Mouse (Mus musculus) adrenal gland, adult 8-10 months (tissue): Measurements from ENCODE around the gene Gramd1b. TPM values are rescaled to one million over a fixed set of nuclear protein-coding genes. Genes with fewer than 3 reads are reported as not detected.

Experiments
- DNase-seq: peaks from one replicate; pipeline ENCODE4 v3.0.0; 2022
- total RNA-seq, 4 experiments: library from RNA; stranded (reverse); gene quantifications; 2 replicates each; pipeline ENCODE4 v1.2.4; 2022

Gene Gramd1b
- total RNA-seq, 4 experiments from 2014 or later: 341 to 857 (median 612) TPM

DNA sequence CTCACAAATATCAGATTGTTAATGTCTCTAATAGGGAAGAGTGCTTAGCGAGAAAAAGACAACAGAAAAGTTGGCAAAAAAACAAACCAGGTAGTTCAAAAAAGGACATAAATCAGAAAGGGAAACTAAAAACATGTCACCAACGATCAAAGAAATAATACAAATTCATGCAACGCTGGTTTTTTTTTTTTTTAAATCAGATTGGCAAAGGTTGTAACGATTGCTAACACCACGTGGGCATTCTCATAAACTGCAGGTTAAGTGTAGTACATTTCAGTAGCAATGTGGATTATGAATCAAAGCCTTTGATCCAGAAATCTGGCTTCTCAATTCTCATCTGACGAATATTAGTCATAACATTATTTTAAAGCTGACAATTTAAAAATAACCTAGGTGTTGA, 169.2 kb downstream of the Gramd1b start:
- no peak for DNase-seq

DNA sequence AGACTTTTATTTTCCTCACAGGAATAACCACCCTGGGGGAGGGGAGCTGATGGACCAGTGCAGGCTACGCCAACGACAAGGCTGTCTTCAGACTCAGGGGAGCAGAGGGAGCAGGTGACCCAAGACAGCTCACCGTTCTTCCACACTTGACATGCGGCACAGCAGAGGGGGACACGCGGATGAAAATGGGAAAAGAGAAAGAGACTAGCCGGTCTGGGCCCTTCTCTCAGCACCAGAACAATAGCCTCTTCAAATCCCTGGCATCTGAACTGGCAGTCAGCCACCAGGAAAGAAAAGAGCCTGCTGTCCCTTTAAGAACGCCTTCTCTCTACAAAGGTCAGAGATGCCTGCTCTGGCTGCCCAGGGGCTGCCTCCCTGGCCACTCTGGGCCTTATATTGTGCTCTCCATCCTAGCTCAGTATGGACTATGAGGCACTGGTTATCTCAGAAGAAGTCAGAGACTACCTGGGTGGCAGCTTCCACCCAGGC, 172.7 kb downstream of the Gramd1b start:
- no peak for DNase-seq

DNA sequence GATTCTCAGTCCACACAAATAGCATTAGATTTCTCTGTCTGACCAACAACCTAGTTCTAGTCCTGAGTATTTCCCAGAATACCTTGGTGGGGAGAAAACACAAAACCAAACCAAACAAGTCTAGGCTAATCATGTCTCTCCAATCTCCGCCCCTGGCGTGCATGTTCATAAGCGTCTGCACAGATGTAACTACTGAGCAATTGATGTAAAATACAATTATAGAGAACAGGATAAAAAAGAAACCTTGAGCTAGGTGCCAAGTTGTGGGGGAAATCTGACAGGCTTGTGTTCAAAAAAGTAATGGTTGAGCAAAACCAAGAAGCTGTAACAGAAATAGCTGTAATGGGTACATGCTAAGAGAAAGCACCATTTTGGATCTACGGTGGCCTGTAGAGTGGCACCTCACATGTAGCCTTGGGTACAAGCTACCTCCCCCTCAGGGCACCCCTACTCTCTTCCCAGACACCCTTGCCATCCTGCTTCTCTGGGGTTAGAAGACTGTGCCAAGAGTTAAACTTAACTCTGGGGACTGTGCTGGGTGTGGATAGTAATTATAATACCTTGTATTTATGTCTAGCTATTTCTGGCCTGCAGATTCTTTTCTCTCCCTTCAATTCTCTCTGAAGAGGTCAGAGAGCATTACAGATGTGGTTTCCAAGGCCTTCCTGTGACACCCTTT, 174.3 kb downstream of the Gramd1b start:
- DNase-seq: no peak

DNA sequence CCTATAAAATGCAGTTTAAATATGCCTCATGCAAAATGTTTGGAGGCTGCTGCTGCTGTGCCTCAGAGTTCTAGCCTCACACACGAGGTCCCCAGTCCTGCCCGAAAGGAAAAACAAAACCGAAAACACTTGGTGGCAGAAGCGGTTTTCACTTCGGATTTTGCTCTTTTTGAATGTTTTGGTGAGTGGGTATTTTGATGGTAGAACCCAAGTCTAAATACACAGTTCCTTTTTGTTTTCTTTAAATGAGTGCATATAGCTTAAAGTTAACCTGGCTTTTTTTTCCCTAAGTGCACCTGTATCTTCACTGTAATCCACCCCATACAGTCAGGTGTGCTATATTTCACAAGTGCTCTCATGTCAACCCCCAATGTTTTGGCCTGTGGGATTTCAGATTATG, 174.8 kb downstream of the Gramd1b start:
- DNase-seq: no peak

DNA sequence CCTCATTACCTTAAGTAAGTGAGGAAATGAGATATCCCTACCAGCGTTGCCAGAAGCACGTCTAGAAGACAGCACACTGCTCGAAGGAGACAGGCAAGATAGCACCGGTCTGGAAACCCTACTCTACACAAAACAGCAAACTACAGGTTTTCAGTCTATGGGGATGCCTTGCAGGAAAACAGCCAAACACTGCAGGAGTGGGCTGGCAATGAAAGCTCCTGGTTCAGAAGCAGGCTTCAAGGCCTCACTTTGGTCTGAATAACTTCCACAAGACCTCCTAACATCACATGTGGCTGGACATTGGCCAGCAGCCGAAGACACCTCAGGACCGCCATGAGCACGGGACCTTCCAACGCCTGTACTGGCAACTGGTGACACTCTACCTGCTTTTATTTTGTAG, 175.8 kb downstream of the Gramd1b start:
- DNase-seq: no peak

DNA sequence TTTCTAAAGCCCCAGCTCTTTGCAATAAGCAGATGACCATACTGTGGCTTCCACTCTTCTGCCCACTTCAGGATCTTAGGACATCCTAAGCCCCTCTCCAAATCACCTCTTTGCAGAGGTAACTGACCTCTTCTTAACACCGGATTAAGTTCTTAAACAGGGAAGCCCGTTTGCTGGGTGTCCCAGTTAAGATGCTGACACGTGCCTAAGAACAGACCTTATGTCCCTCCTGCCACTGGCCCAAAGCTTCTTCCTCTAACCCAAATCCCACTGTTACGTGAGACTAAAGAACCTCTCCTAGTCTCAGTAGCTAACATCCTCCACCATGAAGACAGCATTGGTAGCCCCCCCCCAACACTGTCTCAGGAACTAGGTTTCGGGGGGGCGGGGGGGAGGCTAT, 177.6 kb downstream of the Gramd1b start:
- DNase-seq: no peak

DNA sequence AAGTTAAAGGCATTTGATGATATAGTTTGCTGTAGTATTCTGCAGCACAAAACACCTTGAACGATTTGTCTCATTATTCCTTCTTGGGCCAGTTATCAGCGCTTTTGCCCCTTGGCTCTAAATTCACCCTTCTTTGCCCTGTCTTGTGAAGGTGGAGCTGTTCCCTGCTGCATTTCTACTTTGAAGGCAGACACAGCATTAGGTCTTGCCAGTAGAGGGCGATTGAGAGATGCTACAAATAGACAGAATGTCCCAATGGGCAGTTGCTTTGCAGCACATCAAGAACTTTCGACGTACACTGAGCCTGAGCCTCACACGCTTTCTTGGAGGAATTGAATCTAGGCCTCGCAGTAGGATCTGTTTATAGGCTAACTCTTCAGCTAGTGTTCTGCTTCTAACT, 180.5 kb downstream of the Gramd1b start:
- no peak for DNase-seq

DNA sequence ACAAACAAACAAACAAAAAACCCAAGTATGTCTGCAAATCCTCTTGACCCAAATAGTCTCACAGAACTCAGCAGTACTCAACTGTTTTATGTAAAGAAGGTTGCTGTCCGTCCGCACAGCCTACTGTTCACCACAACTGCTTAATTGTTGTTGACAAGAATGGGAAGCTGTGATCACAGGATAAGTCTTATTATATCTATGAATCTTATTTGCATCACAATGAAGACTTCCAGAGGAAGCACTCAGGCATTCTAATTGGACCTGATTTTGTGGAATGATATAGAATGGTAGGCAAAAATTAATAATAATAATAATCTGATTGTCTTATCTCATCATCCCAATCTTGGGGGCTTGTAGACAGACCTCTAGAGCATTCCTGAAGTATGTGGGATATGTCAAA, 181.1 kb downstream of the Gramd1b start:
- no peak for DNase-seq

DNA sequence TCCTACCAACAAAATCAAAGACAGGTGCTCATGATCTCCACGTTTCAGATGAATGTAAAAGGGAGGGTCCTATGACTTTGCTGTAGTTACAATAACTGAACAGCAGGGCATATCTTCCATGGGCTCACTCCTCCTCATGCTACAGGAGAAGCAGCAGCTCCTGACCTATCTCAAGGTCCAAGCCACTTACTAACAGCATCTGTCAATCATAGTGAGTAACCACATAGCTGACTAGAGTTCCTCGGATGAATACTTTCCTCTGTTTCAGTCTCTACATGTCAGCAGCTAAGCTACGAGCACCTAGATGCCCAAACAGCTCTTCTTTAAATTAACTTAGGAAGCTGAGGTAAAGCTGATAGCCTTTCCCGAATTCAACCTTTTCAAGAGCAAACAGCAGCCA, 181.6 kb downstream of the Gramd1b start:
- no peak for DNase-seq

DNA sequence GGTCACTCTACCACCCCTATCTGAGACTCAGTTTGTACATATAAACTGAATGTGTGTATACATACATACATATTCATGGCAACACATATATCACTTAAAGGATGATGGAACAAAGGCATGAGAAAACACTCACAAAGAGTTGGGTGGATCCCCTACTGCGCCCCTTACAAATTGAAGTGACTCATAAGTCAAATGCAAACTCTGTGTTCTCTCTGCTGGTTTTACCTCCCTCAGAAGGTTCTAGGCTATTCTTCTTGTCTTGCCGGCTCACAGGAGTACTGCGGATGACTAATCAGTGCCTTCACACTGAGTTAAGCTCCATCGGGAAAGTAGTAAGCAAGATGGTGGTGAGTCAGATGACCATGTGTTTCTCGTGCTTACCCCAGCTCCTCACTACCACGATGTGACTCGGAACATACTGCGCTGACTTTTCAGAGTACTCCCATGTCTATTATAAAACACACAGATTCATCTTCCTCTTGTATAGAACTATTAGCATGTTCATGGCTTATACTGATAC, 182.4 kb downstream of the Gramd1b start:
- DNase-seq: no peak

DNA sequence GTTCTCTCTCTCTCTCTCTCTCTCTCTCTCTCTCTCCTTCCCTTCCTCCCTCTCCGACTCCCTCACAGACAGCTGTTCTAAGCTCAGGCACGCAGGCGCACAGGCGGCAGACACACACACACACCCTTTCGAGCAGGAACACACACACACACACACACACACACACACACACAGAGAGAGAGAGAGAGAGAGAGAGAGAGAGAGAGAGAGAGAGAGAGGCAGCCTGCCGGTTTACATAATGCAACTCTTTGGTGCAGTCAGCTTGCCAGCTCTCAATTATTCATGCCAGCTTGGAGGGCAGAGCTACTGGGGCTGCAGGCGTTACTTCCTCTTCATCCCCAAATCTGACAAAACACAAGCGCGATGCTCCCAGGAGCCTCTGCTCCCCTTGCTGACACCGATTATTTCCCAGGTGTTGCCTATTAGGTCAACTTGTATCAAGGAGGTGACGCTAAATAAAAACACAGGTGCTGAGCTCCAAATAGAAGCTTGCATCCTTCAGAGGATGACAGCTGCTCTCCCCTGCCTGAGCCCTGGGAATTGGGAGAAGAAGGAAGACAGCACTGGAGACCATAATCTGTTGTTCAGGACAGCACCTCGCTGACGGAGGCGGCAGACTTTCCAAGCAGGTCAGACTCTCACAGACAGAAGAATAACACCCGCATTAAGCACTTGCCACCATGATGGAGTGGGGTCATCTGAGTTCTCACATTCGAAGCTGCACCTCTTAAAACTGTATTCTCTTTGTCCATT, 184.8 kb downstream of the Gramd1b start:
- no peak for DNase-seq

DNA sequence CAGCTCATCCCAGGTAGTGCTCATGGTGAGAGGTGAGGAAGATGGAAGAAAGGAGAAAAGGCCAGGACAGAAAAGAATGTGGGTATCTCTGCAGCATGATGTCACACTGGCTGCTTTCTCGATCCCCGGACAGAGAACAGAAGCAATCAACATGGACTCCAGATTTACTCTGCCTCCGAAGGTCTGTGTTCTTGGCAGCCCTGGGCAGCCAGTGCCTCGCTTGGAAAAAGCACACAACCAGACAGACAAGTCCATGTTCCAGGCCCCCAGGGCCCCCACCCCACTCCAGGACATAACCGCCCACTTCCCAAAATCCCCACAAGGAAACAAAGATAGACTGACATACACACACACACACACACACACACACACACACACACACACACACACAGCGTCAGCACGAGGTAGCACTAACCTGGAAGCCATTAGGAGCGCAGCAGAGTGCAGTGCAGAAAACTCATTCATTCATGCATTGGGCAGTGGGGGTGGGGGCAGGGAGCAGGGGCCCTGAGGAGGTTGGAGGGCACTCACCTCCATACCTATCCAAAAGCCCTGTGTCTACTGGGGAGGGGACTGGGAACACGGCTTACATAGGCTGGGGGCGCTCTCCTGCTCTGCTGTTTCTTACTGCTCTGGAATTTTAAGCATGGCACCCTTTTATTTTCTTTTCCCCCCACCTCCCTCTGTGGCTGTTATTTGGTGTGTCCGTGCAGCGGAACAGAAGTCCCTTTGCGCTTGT, 185.5 kb downstream of the Gramd1b start:
- no peak for DNase-seq

DNA sequence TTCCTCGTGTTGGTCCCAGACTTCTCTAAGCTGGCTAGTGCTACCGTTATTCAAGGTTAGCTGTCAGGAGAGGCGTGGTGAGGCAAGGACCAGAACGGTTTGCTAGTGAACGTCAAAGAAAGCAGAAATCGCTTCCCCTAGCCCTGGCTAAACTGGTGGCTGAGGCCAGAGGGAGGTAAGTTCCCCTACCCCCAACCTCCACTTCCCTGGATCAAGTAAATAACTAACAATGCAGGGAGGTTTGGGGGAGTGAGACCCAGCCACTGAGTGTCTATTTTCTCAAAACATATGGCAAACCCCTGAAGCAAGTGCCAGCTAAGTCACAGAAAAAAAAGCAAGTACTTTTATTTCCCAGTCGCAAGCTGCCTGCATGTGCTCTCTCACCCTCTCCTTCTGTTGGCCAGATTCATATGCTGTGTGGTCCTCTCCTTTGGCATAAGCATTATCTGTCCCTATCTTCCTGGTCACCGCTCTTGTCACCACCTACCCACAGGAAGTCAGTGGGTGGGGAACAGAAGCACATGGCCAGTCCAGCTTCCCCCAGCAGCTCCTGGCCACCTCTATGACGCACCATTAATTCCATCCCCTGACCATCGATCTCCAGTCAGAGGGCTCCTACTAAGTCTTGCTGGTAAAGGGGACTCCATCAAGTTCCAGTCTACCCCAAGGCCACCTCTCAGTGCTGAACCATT, 186.2 kb downstream of the Gramd1b start:
- no peak for DNase-seq

DNA sequence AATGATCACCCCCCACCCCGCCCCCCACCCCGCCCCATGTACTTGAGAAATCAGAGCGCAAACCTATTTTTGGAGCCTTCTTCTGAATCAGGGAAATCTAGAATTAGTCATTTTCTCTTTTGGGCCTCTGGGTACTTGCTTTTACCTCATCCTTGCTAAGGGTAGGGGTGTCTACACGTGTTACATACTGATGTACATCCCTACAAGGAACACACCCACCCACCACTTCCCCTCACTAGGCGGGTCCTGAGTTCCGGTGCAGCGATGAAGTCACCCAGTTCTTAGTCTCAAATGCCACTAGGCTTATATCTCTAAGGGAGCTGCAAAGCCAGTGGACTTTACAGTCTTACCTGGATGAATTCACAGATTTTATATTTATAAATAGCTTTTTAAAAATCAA, 187.4 kb downstream of the Gramd1b start:
- no peak for DNase-seq

DNA sequence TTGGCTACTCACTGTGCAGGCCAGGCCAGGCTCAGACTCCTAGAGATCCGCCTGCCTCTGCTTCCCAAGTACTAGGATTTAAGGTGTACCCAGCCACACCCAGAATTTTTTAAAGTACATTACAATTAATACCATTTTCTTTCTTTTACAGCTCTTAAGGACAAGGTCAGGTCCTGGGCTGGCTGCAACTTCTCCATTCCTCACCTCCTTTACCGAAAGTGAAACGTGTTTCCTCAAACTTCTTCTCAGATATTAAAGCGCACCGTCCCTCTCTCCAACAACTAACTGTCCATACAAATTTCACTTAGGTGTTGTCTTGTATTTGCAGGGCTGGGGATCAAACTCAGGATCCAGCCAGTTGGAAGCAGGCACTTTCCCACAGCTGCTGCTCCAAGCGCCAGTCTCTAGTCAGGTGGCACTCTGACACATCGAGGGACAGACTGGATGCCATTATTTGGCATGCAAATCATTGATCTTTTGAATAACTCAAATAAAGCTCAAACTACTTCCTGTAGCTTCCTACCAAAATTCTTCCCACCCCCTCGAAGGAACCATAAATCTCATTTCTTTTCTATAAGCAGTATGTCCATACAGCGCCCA, 188.0 kb downstream of the Gramd1b start:
- no peak for DNase-seq

DNA sequence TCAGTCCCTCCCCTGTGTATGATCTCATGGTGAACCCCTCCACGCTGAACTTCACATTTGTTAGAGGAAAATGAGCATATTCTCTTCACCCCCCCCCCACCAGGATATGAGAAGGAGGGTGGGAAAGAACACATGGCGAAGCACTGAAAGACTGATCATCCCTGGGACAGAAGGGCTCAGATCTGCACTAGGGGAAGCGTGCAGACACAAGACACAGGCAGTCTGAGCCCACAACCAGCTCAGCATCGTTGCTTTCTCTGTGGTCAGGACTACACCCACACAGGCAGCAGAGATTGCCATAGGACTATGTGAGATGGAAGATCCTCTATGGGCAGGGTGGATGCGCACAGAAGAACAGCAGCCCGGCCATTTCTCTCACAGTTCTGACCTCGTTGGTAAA, 189.1 kb downstream of the Gramd1b start:
- DNase-seq: no peak

DNA sequence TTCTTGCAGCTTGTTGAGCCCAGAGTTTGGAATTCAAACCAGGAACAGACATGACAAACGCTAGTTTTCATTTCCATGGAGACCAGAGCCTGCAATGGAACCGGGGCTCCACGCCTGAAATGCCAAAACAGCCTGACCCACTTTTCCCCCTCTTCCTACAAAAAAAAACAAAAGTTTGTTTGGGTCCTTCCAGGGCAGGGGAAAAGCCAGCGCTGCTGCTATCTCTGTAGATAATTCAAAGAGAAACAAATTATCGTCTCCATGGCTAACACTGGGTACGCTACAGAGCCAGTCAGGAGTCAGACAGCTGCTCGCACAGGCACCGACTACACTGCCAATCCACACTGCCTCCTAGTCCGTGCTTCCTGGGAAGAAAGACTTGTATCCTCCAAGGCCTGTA, 191.6 kb downstream of the Gramd1b start:
- DNase-seq: no peak

DNA sequence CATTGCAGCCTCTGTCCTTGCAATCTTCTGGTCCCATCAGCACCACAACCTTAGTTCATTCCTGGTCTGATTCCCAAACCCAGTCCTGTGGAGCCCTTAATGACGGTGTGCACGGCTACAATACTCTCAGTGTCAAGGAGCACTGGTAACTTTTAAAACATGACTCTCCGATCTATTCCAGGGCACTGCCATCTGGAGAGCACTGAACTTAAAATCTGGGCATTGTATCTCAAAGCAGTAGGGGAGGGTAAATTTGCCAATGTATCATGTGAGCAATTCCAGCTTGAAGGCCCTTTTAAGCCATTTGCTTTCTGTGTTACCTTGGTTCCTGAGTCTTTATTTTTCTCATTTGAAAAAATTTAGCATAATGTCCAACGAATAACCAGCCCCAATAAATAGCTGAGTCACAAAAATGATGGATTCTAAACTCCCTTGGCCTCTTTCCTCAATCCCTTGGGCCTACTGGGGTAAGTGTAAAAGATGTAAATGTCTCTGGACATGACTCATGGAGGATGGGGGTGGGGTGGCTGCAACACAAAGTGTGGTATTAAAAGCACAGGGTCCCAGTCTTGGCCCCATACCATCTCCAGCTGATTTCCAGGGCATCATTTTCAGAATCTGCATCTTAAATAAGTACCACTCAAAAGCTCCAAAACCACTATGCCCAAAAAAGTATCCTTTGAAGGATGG, 193.9 kb downstream of the Gramd1b start:
- no peak for DNase-seq

DNA sequence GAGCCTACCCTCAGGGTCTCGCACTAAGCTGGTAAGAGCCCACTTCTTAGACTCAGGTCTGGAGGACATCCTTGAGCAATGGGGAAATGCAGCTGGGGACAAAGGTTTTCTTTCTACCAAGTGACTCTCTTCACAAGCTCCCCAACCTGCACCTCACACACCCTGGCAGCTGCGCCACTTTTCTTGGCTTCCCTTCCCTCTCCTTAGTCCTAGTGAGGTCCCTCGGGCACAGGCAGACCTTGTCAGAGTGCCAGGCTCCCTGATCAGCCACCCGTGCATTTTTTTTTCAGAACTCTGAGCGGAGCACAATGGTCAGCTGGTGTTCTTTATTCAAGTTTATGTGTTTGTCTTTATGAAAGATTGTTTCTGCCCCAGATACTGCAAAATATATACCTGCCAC, 194.5 kb downstream of the Gramd1b start:
- no peak for DNase-seq

DNA sequence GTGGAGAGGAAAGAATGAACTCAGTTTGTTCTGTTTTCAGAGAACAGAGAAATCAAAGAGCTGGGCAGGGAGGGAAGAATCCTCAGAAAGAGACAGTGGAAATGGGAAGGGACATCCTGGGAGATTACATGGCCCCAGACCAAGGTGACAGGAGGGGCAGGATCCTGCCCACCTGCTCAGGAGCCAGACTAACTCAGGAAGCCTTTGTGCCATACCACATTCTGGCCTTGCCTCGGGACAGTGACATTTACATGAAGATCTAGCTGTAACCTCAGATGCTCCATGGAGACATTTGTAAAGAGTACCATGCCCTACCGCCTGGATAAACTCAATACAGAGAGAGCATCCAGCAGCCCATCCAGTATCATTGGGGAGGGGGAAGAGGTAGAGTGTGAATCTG, 196.6 kb downstream of the Gramd1b start:
- DNase-seq: no peak

DNA sequence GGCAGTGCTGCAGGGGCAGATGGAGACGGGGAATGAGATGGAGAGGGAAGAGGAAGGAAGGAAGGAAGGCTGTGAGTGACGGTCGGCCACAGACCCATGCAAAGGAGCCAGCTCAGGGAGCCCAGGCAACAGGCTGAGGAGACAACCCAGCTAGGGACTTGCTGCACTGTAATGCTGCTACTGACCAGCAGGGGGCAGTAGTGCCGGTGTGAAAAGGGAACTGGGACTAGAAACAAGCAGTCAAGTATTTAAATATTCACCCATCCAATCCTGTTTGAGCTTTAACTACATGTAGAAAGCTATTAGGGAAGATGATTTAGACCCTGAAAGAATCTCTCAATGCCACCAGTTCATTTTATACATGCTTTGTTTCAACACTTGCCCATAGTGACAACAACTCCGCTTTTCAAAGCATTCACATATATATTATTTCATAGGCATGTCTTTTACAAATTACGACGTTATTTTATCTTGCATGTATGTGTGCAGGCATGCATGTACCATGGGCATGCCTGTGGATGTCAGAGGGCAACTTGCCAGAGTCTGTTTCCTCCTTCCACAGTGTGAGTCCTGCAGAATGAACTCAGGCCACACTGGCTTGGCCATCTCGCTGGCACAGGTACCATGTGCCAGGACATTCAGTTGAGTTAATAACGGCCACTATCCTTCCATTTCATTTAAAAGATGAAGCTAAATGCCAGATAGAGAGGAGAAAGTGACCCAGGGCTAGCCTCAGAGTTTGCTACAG, 197.4 kb downstream of the Gramd1b start:
- DNase-seq: no peak
